Mouse (Mus musculus): ENCODE measurements around the gene Cript. TPM values are rescaled to one million over a fixed set of nuclear protein-coding genes. Genes with fewer than 3 reads are reported as not detected.

Gene Cript
- total and polyA plus RNA-seq, 2 experiments from 2014 or later: 51.6 to 199 TPM

DNA sequence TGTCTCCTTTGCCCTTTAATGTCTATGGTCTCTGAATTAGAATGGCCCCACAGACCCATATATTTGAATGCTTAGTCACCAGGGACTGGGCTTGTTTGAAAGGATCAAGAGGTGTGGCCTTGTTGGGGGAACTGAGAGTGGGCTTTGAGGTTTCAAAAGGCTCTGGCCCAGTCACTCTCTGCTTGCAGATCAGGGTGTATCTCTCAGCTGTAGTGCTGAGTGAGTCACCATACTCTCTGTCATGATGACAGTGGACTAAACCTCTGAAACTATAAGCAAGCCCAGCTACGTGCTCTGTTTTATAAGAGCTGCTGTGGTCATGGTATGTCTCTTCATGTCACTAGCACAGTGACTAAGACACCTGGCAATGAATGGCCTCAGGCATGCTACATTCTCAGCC is 27.1 kb downstream of the Cript start:
- no peak overlapping the region for H3K9ac ChIP-seq (replicated peaks; ENCODE audit: low read length, poor library complexity, severe bottlenecking)
- H3K4me3 ChIP-seq (ENCODE audit: low read depth, low read length): no peak overlapping the region
- no peak overlapping the region for H3K27ac ChIP-seq (ENCODE audit: low read depth, low read length)
- peaks cover 7% of the 10 kb centered on the region for H3K4me1 ChIP-seq (ENCODE audit: insufficient read depth, low read length)
- 81% methylated on average over 1 of the region's 1 CpGs for WGBS
- H3K9me3 ChIP-seq (ENCODE audit: low read length): no peaks in the 10 kb centered on the region
- H3K4me2 ChIP-seq (ENCODE audit: low read depth, low read length, poor library complexity, severe bottlenecking): no peak overlapping the region
- H3K36me3 ChIP-seq (ENCODE audit: insufficient read depth, low read length): no peaks in the 10 kb centered on the region
- TF ChIP-seq CTCF (IDR thresholded peaks at IDR 0.05): no peak
- ATAC-seq (ENCODE audit: low FRiP score) (no peak), DNase-seq (ENCODE audit: low spot score) (no peak)
- no peaks in the 10 kb centered on the region for H3K27me3 ChIP-seq (ENCODE audit: insufficient read depth, low read length)

GRCm38 (mm10) chr17:87053921-87054320 is 28.6 kb downstream of the Cript start:
- ATAC-seq (ENCODE audit: low FRiP score) (no peak), DNase-seq (ENCODE audit: low spot score) (no peak)
- no peaks in the 10 kb centered on the region for H3K27me3 ChIP-seq (ENCODE audit: insufficient read depth, low read length)
- WGBS: 74% methylated on average over 5 of the region's 5 CpGs
- no peak overlapping the region for H3K4me3 ChIP-seq (ENCODE audit: low read depth, low read length)
- H3K9ac ChIP-seq (replicated peaks; ENCODE audit: low read length, poor library complexity, severe bottlenecking): no peak overlapping the region
- peaks cover 7% of the 10 kb centered on the region for H3K4me1 ChIP-seq (ENCODE audit: insufficient read depth, low read length)
- H3K27ac ChIP-seq (ENCODE audit: low read depth, low read length): no peak overlapping the region
- H3K36me3 ChIP-seq (ENCODE audit: insufficient read depth, low read length): no peaks in the 10 kb centered on the region
- H3K4me2 ChIP-seq (ENCODE audit: low read depth, low read length, poor library complexity, severe bottlenecking): no peak overlapping the region
- no peaks in the 10 kb centered on the region for H3K9me3 ChIP-seq (ENCODE audit: low read length)
- TF ChIP-seq CTCF (IDR thresholded peaks at IDR 0.05): no peak

DNA sequence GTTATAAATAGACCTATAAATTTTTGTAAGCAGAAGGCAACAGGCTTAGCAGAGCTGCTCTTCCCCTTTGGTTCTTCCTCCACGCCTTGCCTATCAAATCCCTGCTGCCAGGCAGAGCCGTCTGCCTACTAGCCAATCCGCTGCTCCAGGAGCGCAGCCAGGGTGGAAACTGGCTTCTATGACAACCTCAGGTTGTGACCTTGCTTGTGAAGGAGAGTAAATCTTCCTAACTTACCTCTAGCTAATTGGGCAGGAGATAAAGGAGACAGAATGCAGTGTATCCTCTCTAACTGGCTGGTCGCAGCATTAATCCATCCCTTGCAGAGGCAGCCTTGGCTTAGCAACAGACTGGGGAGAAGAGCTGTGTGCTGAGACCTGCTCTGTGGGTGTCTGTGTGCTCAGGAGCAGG is 29.7 kb downstream of the Cript start:
- Histone ChIP-seq H3K4me1 (ENCODE audit: insufficient read depth, low read length) (peaks cover 7% of the 10 kb centered on the region), H3K9me3 (ENCODE audit: low read length) (no peaks in the 10 kb centered on the region), H3K4me2 (ENCODE audit: low read depth, low read length, poor library complexity, severe bottlenecking) (no peak overlapping the region), H3K9ac (replicated peaks; ENCODE audit: low read length, poor library complexity, severe bottlenecking) (no peak overlapping the region; the same call in 1 of the 2 replicates), H3K4me3 (ENCODE audit: low read depth, low read length) (no peak overlapping the region), H3K27me3 (ENCODE audit: insufficient read depth, low read length) (no peaks in the 10 kb centered on the region), H3K27ac (ENCODE audit: low read depth, low read length) (peak overlapping the region; percentile 76), H3K36me3 (ENCODE audit: insufficient read depth, low read length) (no peaks in the 10 kb centered on the region)
- ATAC-seq (ENCODE audit: low FRiP score): peak; percentile 83
- peak; percentile 81 for DNase-seq (ENCODE audit: low spot score)
- WGBS: 33% methylated on average over 5 of the region's 5 CpGs
- no peak for TF ChIP-seq CTCF (IDR thresholded peaks at IDR 0.05)

- no peaks in the 10 kb centered on the region for H3K27me3 ChIP-seq (ENCODE audit: insufficient read depth, low read length)
- ATAC-seq (ENCODE audit: low FRiP score): no peak
- H3K27ac ChIP-seq (ENCODE audit: low read depth, low read length): peak overlapping the region; percentile 76; the same call in 1 of the 2 replicates
- H3K4me2 ChIP-seq (ENCODE audit: low read depth, low read length, poor library complexity, severe bottlenecking): no peak overlapping the region
- peaks cover 7% of the 10 kb centered on the region for H3K4me1 ChIP-seq (ENCODE audit: insufficient read depth, low read length)
- H3K9me3 ChIP-seq (ENCODE audit: low read length): no peaks in the 10 kb centered on the region
- 46% methylated on average over 1 of the region's 1 CpGs for WGBS
- no peak overlapping the region for H3K9ac ChIP-seq (replicated peaks; ENCODE audit: low read length, poor library complexity, severe bottlenecking)
- no peak overlapping the region for H3K4me3 ChIP-seq (ENCODE audit: low read depth, low read length)
- no peak for DNase-seq (ENCODE audit: low spot score)
- no peaks in the 10 kb centered on the region for H3K36me3 ChIP-seq (ENCODE audit: insufficient read depth, low read length)
- TF ChIP-seq CTCF (IDR thresholded peaks at IDR 0.05): no peak
These were observed 30.3 kb downstream of the Cript start for GRCm38 (mm10) chr17:87055663-87056062.

DNA sequence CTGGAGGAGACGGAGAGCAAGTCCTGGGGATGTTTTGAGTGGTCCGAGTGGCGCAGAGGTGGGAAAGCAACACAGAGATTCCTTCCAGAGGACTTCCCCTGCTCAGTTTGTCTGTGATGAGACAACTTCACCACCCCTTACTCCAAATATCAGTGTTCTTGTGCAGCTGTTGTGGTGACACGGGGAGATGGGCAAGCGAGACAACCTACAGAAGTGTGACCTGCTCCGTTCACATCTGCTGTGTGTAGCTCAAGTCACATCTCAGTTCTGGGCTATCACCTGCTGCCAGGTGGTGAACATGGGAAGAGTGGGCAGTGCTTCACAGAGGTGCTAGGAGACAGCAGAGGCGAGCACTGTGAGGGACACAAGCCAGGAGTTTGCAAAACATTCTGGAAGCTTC is 31.4 kb downstream of the Cript start:
- no peaks in the 10 kb centered on the region for H3K27me3 ChIP-seq (ENCODE audit: insufficient read depth, low read length)
- TF ChIP-seq CTCF (IDR thresholded peaks at IDR 0.05): no peak
- H3K4me1 ChIP-seq (ENCODE audit: insufficient read depth, low read length): peaks cover 7% of the 10 kb centered on the region
- H3K4me2 ChIP-seq (ENCODE audit: low read depth, low read length, poor library complexity, severe bottlenecking): no peak overlapping the region
- no peaks in the 10 kb centered on the region for H3K9me3 ChIP-seq (ENCODE audit: low read length)
- no peaks in the 10 kb centered on the region for H3K36me3 ChIP-seq (ENCODE audit: insufficient read depth, low read length)
- no peak overlapping the region for H3K9ac ChIP-seq (replicated peaks; ENCODE audit: low read length, poor library complexity, severe bottlenecking)
- H3K4me3 ChIP-seq (ENCODE audit: low read depth, low read length): no peak overlapping the region
- no peak overlapping the region for H3K27ac ChIP-seq (ENCODE audit: low read depth, low read length)
- 94% methylated on average over 7 of the region's 7 CpGs for WGBS
- DNase-seq (ENCODE audit: low spot score) (no peak), ATAC-seq (ENCODE audit: low FRiP score) (no peak)

GRCm38 (mm10) chr17:87057486-87058266 is 32.3 kb downstream of the Cript start:
- no peak for ATAC-seq (ENCODE audit: low FRiP score)
- WGBS: 55% methylated on average over 8 of the region's 8 CpGs
- no peak overlapping the region for H3K4me2 ChIP-seq (ENCODE audit: low read depth, low read length, poor library complexity, severe bottlenecking)

More at GRCm38 (mm10) chr17:87057486-87058266, 32.3 kb downstream of the Cript start:
- no peak overlapping the region for H3K27ac ChIP-seq (ENCODE audit: low read depth, low read length)
- H3K4me3 ChIP-seq (ENCODE audit: low read depth, low read length): no peak overlapping the region
- no peaks in the 10 kb centered on the region for H3K36me3 ChIP-seq (ENCODE audit: insufficient read depth, low read length)
- peaks cover 7% of the 10 kb centered on the region for H3K4me1 ChIP-seq (ENCODE audit: insufficient read depth, low read length)
- no peak for DNase-seq (ENCODE audit: low spot score)
- no peaks in the 10 kb centered on the region for H3K9me3 ChIP-seq (ENCODE audit: low read length)
- H3K9ac ChIP-seq (replicated peaks; ENCODE audit: low read length, poor library complexity, severe bottlenecking): no peak overlapping the region
- no peak for TF ChIP-seq CTCF (IDR thresholded peaks at IDR 0.05)
- H3K27me3 ChIP-seq (ENCODE audit: insufficient read depth, low read length): no peaks in the 10 kb centered on the region
